Mouse (Mus musculus) heart, embryonic 13.5 days (tissue): Measurements from ENCODE around the gene Slc22a17. TPM values are rescaled to one million over a fixed set of nuclear protein-coding genes. Genes with fewer than 3 reads are reported as not detected.
"Not testable (repeated sequence)": the region's sequence is repeated elsewhere in the genome, so short reads cannot be mapped to it uniquely, and the experiment has no call there.

Experiments
- ATAC-seq: fragments of 200-750 bp; cut with Nextera tagmentation; 2 replicates; pipeline ENCODE4 v1.8.0; 2017; ENCODE audit warnings: moderate TSS enrichment; ENCODE audit not compliant: insufficient number of reproducible peaks, low FRiP score, low TSS enrichment; ENCODE audit errors: extremely low read depth
- H3K27ac ChIP-seq: fragments of 300-500 bp; sonication (generic); replicated peaks from 2 replicates; pipeline ENCODE4 v1.5.1; 2015; ENCODE audit warnings: moderate library complexity, mild to moderate bottlenecking, inconsistent platforms
- H3K27me3 ChIP-seq: fragments of 300-500 bp; sonication (generic); replicated peaks from 2 replicates; pipeline ENCODE4 v1.6.1; 2015; ENCODE audit warnings: mild to moderate bottlenecking, inconsistent platforms
- H3K36me3 ChIP-seq: fragments of 300-500 bp; sonication (generic); 2 replicates; pipeline ENCODE4 v1.6.1; 2015; ENCODE audit warnings: mild to moderate bottlenecking, inconsistent platforms
- H3K4me1 ChIP-seq: fragments of 300-500 bp; sonication (generic); 2 replicates; pipeline ENCODE4 v1.6.1; 2015; ENCODE audit warnings: inconsistent platforms
- H3K4me2 ChIP-seq: fragments of 300-500 bp; sonication (generic); 2 replicates; pipeline ENCODE4 v1.6.1; 2015; ENCODE audit warnings: inconsistent platforms, mild to moderate bottlenecking, moderate library complexity
- H3K4me3 ChIP-seq: fragments of 300-500 bp; sonication (generic); 2 replicates; pipeline ENCODE4 v1.5.1; 2015; ENCODE audit warnings: moderate library complexity, mild to moderate bottlenecking, inconsistent platforms
- H3K9ac ChIP-seq: fragments of 300-500 bp; sonication (generic); 2 replicates; pipeline ENCODE4 v1.6.1; 2015; ENCODE audit warnings: inconsistent platforms, mild to moderate bottlenecking, moderate library complexity
- H3K9me3 ChIP-seq: fragments of 300-500 bp; sonication (generic); 2 replicates; pipeline ENCODE4 v1.6.1; 2016; ENCODE audit warnings: inconsistent platforms
- WGBS: fragments of 180-500 bp; shearing (Covaris S2); methylation state at CpG from one replicate; pipeline ENCODE4 v1.1.7; 2015; ENCODE audit warnings: mixed read lengths; 5-methylcytosine and 5-hydroxymethylcytosine counted together
- polyA plus RNA-seq: library from polyadenylated mRNA; unstranded; fragments of >200 nt; fragmentation: Nextera tagmentation; extraction: Ambion mirVana; gene quantifications from 2 replicates; pipeline ENCODE4 v1.2.1, GENCODE M21; 2015

Slc22a17 gene
- polyA plus RNA-seq: 33.9 and 37.4 TPM in 2 replicates

DNA sequence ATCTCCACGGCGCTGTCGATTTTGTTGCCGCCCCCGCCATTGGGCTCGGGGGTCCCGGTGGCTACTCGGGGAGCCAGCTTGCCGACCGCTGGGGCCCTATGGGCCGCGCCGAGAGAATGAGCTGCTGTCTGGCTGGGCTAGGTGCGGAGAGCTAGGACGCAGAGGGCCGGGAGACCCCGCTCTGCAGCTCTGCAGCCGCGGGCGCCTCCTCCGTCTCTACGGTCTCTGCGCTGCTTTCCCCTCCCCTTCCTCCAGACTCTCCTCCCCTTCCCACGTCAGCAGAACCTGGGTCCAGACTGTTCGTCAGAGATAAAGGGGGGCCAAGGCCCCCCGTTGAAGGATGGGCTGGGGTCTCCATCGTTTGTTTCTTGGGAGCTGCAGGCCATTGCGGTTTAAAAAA, at the start of gene Slc22a17:
Gene Slc22a17, minus strand, starts transcription at position 247 of the 400 bp plus-strand sequence.
- WGBS: 1% methylated on average over 26 of the region's 28 CpGs
- peak within 1 kb of the TSS; percentile 94 for H3K4me2 ChIP-seq
- peaks cover 4% of the 10 kb centered on the region; the same call in 1 of the 2 replicates for H3K27me3 ChIP-seq
- peaks cover 29% of the 10 kb centered on the region for H3K4me1 ChIP-seq
- peaks cover 49% of the 10 kb centered on the region for H3K36me3 ChIP-seq
- peak within 1 kb of the TSS; percentile 91 for H3K9ac ChIP-seq
- H3K9me3 ChIP-seq: no peaks in the 10 kb centered on the region
- ATAC-seq: peak; percentile 28; the same call in 1 of the 2 replicates
- H3K27ac ChIP-seq: peak within 1 kb of the TSS; percentile 74
- peak within 1 kb of the TSS; percentile 77 for H3K4me3 ChIP-seq

DNA sequence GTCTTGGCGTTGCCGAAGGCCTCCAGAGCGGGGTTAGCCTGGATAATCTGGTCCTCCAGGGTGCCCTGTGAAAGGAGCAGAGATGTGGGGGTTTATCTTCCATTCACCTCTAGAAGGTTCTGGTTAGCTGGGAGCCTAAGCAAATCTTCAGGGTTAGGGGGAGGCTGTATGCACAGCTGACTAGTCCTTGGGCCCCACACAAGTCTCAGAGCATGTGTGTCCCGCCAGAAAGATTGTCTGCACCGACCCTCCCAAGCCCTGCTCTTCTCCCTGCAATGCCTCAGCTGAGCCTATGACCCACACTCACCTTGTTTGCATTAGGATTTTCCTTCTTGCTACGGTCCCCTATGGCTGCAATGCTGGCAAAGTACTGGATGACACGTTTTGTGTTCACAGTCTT, 49.8 kb upstream of the Slc22a17 start:
- no peaks in the 10 kb centered on the region for H3K9me3 ChIP-seq
- peak overlapping the region; percentile 89 for H3K9ac ChIP-seq
- H3K4me1 ChIP-seq: peaks cover 55% of the 10 kb centered on the region
- H3K4me3 ChIP-seq: peak overlapping the region; percentile 61
- H3K4me2 ChIP-seq: peak overlapping the region; percentile 70
- H3K27ac ChIP-seq: peak overlapping the region; percentile 90
- ATAC-seq: no peak
- H3K27me3 ChIP-seq: no peaks in the 10 kb centered on the region; the same call in 1 of the 2 replicates
- H3K36me3 ChIP-seq: peaks cover 68% of the 10 kb centered on the region
- WGBS: 47% methylated on average over 7 of the region's 7 CpGs

DNA sequence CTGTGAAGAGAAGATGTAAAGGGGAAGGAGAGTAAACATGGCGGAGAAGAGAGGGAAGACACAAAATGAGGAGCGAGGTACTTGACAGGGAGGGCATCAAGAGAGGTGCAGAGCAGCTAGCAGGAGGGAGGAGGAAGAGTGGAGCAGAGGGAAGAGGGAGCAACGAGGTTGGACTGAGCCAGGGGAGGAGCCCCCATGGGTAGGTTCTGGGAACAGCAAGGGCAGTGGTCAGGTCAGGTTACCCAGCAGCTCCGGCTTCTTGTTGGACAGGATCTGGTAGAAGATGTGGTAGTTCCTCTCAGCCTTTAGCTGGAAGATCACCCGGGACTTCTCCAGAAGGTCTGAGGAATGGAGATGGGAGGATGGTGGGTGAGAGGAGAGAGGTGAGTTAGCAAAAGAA, 48.6 kb upstream of the Slc22a17 start:
- no peaks in the 10 kb centered on the region for H3K9me3 ChIP-seq
- H3K4me3 ChIP-seq: peak overlapping the region; percentile 61
- peak overlapping the region; percentile 70 for H3K4me2 ChIP-seq
- peaks cover 80% of the 10 kb centered on the region for H3K36me3 ChIP-seq
- H3K27ac ChIP-seq: peak overlapping the region; percentile 90
- peak overlapping the region; percentile 89 for H3K9ac ChIP-seq
- no peaks in the 10 kb centered on the region for H3K27me3 ChIP-seq
- ATAC-seq: no peak
- peaks cover 51% of the 10 kb centered on the region for H3K4me1 ChIP-seq
- 57% methylated on average over 5 of the region's 5 CpGs for WGBS

DNA sequence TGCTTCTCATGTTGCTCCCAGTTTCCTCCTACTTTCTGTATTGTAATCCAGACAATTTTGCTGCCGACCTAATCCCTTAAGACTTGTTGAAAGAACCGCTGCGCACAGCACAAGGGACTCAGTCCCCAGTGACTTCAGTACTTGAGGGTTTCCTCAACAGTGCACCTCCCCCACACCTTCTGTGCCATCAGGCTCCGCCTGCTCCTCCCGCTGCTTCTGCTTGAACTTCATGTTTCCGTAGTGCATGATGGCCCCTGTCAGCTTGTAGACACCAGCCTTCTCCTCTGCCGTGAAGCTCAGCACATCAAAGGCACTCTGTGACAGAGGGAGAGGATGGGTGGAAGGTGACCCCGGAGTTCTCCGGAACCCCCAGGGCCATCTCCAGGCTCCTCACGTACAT, 47.8 kb upstream of the Slc22a17 start:
- Histone ChIP-seq H3K4me1 (peaks cover 55% of the 10 kb centered on the region), H3K36me3 (peaks cover 86% of the 10 kb centered on the region), H3K4me3 (peak overlapping the region; percentile 61), H3K9me3 (no peaks in the 10 kb centered on the region), H3K4me2 (peak overlapping the region; percentile 70), H3K27me3 (no peaks in the 10 kb centered on the region), H3K27ac (peak overlapping the region; percentile 90), H3K9ac (peak overlapping the region; percentile 89)
- 34% methylated on average over 10 of the region's 10 CpGs for WGBS
- ATAC-seq: no peak

DNA sequence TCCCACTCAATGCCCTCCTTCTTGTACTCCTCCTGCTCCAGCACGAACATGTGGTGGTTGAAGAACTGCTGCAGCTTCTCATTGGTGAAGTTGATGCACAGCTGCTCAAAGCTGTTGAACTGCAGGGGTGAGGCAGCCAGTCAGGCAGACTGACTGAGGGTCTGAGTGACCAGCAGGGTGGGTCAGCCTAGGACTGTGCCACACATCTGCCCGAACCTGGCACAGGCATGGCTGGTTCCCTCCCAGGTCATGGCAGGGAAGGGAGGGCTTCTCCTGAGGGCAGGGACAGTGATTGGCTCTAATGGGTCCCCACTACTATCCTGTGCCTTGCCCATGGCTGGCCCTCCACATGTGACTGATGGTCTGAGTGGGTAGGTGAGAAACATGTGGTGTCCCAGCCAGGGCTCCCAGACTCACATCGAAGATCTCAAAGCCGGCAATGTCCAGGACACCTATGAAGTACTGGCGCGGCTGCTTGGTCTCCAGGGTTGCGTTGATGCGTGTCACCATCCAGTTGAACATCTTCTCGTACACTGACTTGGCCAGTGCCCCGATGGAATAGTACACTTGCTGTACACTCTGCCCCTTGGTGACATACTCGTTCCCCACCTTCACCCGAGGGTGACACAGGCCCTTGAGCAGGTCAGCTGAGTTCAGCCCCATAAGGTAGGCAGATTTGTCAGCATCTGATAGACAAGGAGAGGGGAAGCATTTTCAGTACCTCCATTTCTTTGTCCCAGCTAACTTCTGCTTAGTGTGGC, 47.1 kb upstream of the Slc22a17 start:
- ATAC-seq: not testable (repeated sequence)
- H3K9ac ChIP-seq: peak overlapping the region; percentile 89

DNA sequence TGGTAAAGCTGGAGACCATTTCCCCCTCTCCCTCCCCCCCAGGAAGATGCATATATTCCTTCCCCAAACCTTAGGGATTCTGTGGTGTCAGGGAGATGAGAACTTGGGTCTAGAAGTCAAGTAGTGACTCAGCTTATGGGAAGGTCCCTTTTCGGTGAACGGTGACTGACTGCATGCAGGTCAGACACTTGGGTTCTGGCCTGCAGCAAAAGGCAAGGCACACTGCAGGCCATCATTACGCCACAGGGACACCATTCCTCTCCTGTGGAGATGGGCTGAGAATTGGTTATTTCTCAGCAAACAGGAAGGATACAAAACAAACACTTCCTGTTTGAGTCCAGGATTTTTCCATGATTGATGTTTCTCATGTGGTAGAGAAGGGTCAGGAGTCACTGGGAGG, 46.3 kb upstream of the Slc22a17 start:
- peak overlapping the region; percentile 70 for H3K4me2 ChIP-seq
- H3K27ac ChIP-seq: peak overlapping the region; percentile 90
- H3K9ac ChIP-seq: peak overlapping the region; percentile 89
- no peaks in the 10 kb centered on the region for H3K27me3 ChIP-seq
- WGBS: 68% methylated on average over 3 of the region's 3 CpGs
- no peaks in the 10 kb centered on the region for H3K9me3 ChIP-seq
- peaks cover 54% of the 10 kb centered on the region for H3K4me1 ChIP-seq
- H3K36me3 ChIP-seq: peaks cover 93% of the 10 kb centered on the region
- ATAC-seq: no peak
- H3K4me3 ChIP-seq: peak overlapping the region; percentile 61

More for the DNA sequence above, 47.1 kb upstream of the Slc22a17 start:
- 74% methylated on average over 12 of the region's 12 CpGs for WGBS
- not testable (repeated sequence) for H3K9me3 ChIP-seq, H3K27me3 ChIP-seq
- H3K4me3 ChIP-seq: peak overlapping the region; percentile 61
- H3K27ac ChIP-seq: peak overlapping the region; percentile 90
- peaks cover 55% of the 10 kb centered on the region for H3K4me1 ChIP-seq
- H3K36me3 ChIP-seq: peaks cover 93% of the 10 kb centered on the region
- peak overlapping the region; percentile 70 for H3K4me2 ChIP-seq

DNA sequence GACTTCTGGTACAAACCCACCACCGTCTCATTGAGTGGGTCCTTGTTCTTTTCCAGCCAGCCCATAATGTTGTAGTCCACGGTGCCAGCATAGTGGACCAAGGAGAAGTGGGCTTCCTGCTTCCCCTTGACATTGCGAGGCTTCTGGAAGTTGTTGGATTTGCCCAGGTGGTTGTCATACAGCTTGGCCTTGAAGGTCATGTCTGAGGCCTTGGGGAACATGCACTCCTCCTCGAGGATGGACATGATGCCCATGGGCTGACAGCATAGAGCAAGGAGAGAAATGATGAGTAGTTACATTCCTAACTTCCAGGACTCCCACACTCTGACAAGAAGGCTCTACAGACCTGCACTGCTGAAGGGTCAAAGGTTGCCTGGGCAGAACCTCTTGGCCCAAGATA, 45.6 kb upstream of the Slc22a17 start:
- H3K27ac ChIP-seq: peak overlapping the region; percentile 90
- WGBS: 51% methylated on average over 4 of the region's 4 CpGs
- H3K36me3 ChIP-seq: peaks cover 93% of the 10 kb centered on the region
- no peak for ATAC-seq
- peaks cover 54% of the 10 kb centered on the region for H3K4me1 ChIP-seq
- no peaks in the 10 kb centered on the region for H3K9me3 ChIP-seq
- peak overlapping the region; percentile 70 for H3K4me2 ChIP-seq
- no peaks in the 10 kb centered on the region for H3K27me3 ChIP-seq
- H3K4me3 ChIP-seq: peak overlapping the region; percentile 61
- H3K9ac ChIP-seq: peak overlapping the region; percentile 89

DNA sequence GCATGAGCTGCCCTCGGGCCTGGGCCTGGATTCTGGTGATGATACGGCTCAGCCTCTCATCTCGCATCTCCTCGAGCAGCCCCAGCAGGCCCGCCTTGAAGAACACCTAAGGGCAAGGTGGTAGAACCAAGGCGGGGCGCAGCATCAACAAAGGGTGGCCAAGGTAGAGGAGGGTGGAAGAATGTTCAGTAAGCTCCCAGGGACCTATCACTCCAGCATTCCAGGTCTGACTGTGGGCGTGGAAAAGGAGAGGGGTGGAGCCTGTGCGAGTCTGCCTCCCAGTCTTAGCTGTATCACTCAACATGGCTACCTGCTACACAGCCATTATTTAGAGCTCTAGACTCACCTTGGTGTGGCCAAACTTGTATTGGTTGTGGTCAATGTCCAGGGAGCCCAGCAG, 43.6 kb upstream of the Slc22a17 start:
- 62% methylated on average over 9 of the region's 9 CpGs for WGBS
- peak overlapping the region; percentile 89 for H3K9ac ChIP-seq
- peak overlapping the region; percentile 70 for H3K4me2 ChIP-seq
- ATAC-seq: 0 out of 2 replicates have a peak, but pooled peaks have one; percentile 0
- H3K36me3 ChIP-seq: peaks cover 96% of the 10 kb centered on the region
- peak overlapping the region; percentile 56; the same call in 1 of the 2 replicates for H3K27ac ChIP-seq
- no peaks in the 10 kb centered on the region for H3K9me3 ChIP-seq
- peaks cover 54% of the 10 kb centered on the region for H3K4me1 ChIP-seq
- H3K4me3 ChIP-seq: peak overlapping the region; percentile 61
- H3K27me3 ChIP-seq: 0 out of 2 replicates have a peak, but pooled peaks cover 1% of the 10 kb centered on the region

DNA sequence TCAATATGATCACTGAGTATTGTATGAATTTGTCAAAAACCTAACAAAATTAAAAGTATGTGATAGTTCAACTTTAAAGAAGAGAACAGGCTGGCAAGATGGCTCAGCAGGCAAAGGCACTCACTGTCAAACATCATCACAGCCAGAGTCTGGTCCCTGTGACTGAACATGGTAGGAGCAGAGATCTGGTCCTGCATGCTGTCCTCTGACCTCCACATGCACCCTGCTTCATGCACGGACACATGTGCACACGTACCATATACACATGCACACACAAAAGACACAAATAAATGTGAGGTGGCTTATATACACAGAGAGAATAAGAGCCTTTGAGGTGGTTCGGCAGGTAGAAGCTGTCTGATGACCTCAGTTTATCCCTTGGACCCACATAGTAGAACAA, 42.5 kb upstream of the Slc22a17 start:
- H3K4me3 ChIP-seq: no peak overlapping the region
- peak overlapping the region; percentile 60 for H3K9ac ChIP-seq
- H3K27me3 ChIP-seq: peaks cover 6% of the 10 kb centered on the region; the same call in 1 of the 2 replicates
- peaks cover 44% of the 10 kb centered on the region for H3K4me1 ChIP-seq
- H3K36me3 ChIP-seq: peaks cover 96% of the 10 kb centered on the region
- no peaks in the 10 kb centered on the region for H3K9me3 ChIP-seq
- 64% methylated on average over 3 of the region's 3 CpGs for WGBS
- 0 out of 2 replicates have a peak overlapping the region, but pooled peaks have one; percentile 5 for H3K4me2 ChIP-seq
- no peak for ATAC-seq
- H3K27ac ChIP-seq: peak overlapping the region; percentile 39; the same call in 1 of the 2 replicates

DNA sequence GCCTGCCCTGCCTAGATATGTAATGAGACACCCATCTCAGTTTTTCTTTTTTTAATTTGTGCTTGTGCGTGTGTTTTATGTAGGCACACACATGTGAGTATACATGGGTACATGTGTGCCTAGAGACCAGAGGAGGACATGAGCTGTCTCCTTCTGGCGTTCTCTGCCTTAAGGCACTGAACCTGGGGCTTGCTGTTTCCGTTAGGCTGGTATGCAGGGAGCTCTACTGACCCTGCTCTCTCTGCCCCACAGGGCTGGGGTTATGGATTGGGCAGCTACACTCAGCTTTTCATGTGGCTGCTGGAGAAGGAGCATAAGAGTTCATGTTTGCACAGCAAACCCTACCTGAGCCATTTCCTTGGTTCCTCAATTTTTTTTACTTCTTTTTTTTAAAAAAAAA, 41.5 kb upstream of the Slc22a17 start:
- H3K36me3 ChIP-seq: peaks cover 96% of the 10 kb centered on the region
- 52% methylated on average over 3 of the region's 3 CpGs for WGBS
- no peak overlapping the region for H3K4me2 ChIP-seq
- H3K4me1 ChIP-seq: peaks cover 42% of the 10 kb centered on the region
- H3K27ac ChIP-seq: no peak overlapping the region
- H3K9ac ChIP-seq: peak overlapping the region; percentile 60; the same call in 1 of the 2 replicates
- H3K4me3 ChIP-seq: no peak overlapping the region
- peaks cover 12% of the 10 kb centered on the region; the same call in 1 of the 2 replicates for H3K27me3 ChIP-seq
- no peak for ATAC-seq
- no peaks in the 10 kb centered on the region for H3K9me3 ChIP-seq

DNA sequence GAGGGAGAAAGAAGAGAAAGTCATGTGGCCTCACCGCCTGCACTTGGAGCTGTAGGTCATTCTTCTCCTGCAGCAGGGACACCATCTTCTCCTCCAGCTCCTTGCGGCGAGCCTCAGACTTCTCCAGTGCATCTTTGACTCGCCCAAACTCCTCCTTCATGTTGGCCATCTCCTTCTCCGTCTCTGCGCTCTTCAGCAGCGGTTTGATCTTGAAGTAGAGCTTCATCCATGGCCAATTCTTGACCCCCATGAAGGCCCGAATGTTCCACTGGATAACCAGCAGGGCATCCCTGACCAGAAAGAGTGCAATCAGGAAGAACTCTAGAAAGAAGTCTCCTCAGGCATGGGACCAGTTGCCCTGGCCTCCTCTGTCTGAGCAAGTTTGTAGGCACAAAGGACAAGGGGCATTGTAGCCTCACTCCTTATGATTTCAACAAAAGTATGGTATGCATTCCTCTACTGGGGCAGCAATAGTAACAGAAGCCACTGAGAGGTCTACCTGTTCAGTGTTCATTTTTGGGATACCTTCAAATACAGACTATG, 40.8 kb upstream of the Slc22a17 start:
- no peak overlapping the region for H3K4me2 ChIP-seq
- H3K4me3 ChIP-seq: no peak overlapping the region
- H3K9me3 ChIP-seq: no peaks in the 10 kb centered on the region
- H3K27me3 ChIP-seq: peaks cover 14% of the 10 kb centered on the region; the same call in 1 of the 2 replicates
- H3K4me1 ChIP-seq: peaks cover 41% of the 10 kb centered on the region
- peaks cover 96% of the 10 kb centered on the region for H3K36me3 ChIP-seq
- no peak for ATAC-seq
- peak overlapping the region; percentile 17; the same call in 1 of the 2 replicates for H3K27ac ChIP-seq
- H3K9ac ChIP-seq: peak overlapping the region; percentile 25; the same call in 1 of the 2 replicates
- 80% methylated on average over 8 of the region's 8 CpGs for WGBS
